Mouse (Mus musculus): ENCODE measurements around the gene Coq5. TPM values are rescaled to one million over a fixed set of nuclear protein-coding genes. Genes with fewer than 3 reads are reported as not detected.

The Coq5 gene
- total and polyA plus RNA-seq, 2 experiments from 2014 or later = 41.7 to 45.2 TPM

GRCm38 (mm10) chr5:115256909-115257546, 22.4 kb upstream of the Coq5 start:
- H3K27ac ChIP-seq (ENCODE audit: low read depth, low read length) = no peak overlapping the region
- no peak for TF ChIP-seq CTCF (IDR thresholded peaks at IDR 0.05; ENCODE audit: low read depth)
- no peak overlapping the region for H3K4me2 ChIP-seq (ENCODE audit: low read depth)
- no peak for ATAC-seq
- 94% methylated on average over 10 of the region's 10 CpGs for WGBS
- H3K4me3 ChIP-seq (ENCODE audit: low read depth, low read length) = no peak overlapping the region
- H3K27me3 ChIP-seq (ENCODE audit: insufficient read depth, low read length) = no peaks in the 10 kb centered on the region
- H3K36me3 ChIP-seq (ENCODE audit: insufficient read depth) = peaks cover 57% of the 10 kb centered on the region
- no peak overlapping the region for H3K9ac ChIP-seq
- no peak for DNase-seq
- no peaks in the 10 kb centered on the region for H3K9me3 ChIP-seq (ENCODE audit: low read length)
- no peaks in the 10 kb centered on the region for H3K4me1 ChIP-seq (ENCODE audit: insufficient read depth)

DNA sequence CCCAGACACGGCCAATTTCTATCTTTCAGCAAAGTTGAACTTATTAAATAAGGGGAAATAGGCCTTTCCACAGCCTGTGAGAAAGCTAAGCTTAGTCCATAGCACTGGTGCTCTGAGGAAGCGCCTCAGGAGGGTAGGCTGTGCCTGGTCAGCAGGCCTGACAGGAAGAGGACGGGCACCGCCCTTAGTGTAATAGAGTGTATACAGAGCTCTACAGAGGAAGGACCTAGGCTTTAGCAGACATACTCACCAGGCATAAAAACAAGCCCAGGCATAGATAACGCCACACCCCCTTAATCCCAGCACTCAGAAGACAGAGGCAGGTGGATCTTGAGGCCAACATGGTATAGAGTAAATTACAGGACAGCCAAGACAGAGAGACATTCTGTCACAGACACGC, 19.1 kb upstream of the Coq5 start:
- H3K9ac ChIP-seq = no peak overlapping the region
- DNase-seq (no peak), ATAC-seq (no peak)
- no peak overlapping the region for H3K4me3 ChIP-seq (ENCODE audit: low read depth, low read length)
- TF ChIP-seq CTCF (IDR thresholded peaks at IDR 0.05; ENCODE audit: low read depth) = no peak
- no peaks in the 10 kb centered on the region for H3K9me3 ChIP-seq (ENCODE audit: low read length)
- WGBS = 92% methylated on average over 6 of the region's 6 CpGs
- no peak overlapping the region for H3K4me2 ChIP-seq (ENCODE audit: low read depth)
- H3K27me3 ChIP-seq (ENCODE audit: insufficient read depth, low read length) = no peaks in the 10 kb centered on the region
- H3K27ac ChIP-seq (ENCODE audit: low read depth, low read length) = no peak overlapping the region
- H3K36me3 ChIP-seq (ENCODE audit: insufficient read depth) = peaks cover 50% of the 10 kb centered on the region
- H3K4me1 ChIP-seq (ENCODE audit: insufficient read depth) = no peaks in the 10 kb centered on the region

DNA sequence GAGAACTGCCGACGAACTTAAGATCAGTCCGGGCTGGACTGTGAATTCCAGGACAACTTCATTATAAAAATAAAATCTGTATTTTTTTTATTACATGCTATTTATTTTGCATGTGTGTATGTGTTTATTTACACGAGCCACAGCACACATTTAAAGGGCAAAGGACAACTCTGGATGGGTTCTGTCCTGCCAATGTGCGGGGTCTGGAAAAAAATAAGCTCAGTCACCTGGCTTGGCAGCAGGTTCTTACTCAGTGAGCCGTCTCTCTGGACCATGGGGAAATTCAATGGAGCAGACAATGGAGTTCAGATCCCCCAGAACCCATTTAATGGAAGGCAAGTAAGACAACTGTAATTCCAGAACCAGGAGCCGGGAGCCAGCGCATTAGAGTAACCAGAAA, 18.3 kb upstream of the Coq5 start:
- Histone ChIP-seq H3K9me3 (ENCODE audit: low read length) (no peaks in the 10 kb centered on the region), H3K27me3 (ENCODE audit: insufficient read depth, low read length) (no peaks in the 10 kb centered on the region), H3K27ac (ENCODE audit: low read depth, low read length) (no peak overlapping the region), H3K4me1 (ENCODE audit: insufficient read depth) (no peaks in the 10 kb centered on the region), H3K4me3 (ENCODE audit: low read depth, low read length) (no peak overlapping the region), H3K9ac (no peak overlapping the region), H3K36me3 (ENCODE audit: insufficient read depth) (peaks cover 42% of the 10 kb centered on the region), H3K4me2 (ENCODE audit: low read depth) (no peak overlapping the region)
- DNase-seq = no peak
- 85% methylated on average over 8 of the region's 8 CpGs for WGBS
- ATAC-seq = no peak
- TF ChIP-seq CTCF (IDR thresholded peaks at IDR 0.05; ENCODE audit: low read depth) = no peak

DNA sequence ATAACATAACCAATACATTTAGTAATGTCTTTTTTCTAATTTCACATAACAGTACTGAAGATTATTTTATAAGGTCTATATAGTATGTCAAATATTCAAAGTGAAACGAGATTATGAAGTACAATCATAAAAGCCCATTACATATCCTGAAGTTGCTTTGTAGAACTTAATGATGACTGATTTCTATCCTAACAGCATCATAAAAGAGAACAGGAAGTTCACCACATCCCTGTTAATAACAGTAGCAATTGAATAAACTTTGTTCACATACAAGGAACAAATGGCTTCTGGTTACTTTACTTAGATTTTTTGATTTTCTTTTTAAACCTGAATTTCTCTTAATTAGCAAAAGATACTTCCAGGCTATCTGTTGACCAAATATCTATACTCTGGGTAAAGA, 17.6 kb upstream of the Coq5 start:
- Histone ChIP-seq H3K36me3 (ENCODE audit: insufficient read depth) (peaks cover 35% of the 10 kb centered on the region), H3K4me2 (ENCODE audit: low read depth) (no peak overlapping the region), H3K4me3 (ENCODE audit: low read depth, low read length) (no peak overlapping the region), H3K27me3 (ENCODE audit: insufficient read depth, low read length) (no peaks in the 10 kb centered on the region), H3K9me3 (ENCODE audit: low read length) (no peaks in the 10 kb centered on the region), H3K27ac (ENCODE audit: low read depth, low read length) (no peak overlapping the region), H3K4me1 (ENCODE audit: insufficient read depth) (no peaks in the 10 kb centered on the region), H3K9ac (no peak overlapping the region)
- no peak for TF ChIP-seq CTCF (IDR thresholded peaks at IDR 0.05; ENCODE audit: low read depth)
- DNase-seq (no peak), ATAC-seq (no peak)
- WGBS = 82% methylated on average over 1 of the region's 1 CpGs

DNA sequence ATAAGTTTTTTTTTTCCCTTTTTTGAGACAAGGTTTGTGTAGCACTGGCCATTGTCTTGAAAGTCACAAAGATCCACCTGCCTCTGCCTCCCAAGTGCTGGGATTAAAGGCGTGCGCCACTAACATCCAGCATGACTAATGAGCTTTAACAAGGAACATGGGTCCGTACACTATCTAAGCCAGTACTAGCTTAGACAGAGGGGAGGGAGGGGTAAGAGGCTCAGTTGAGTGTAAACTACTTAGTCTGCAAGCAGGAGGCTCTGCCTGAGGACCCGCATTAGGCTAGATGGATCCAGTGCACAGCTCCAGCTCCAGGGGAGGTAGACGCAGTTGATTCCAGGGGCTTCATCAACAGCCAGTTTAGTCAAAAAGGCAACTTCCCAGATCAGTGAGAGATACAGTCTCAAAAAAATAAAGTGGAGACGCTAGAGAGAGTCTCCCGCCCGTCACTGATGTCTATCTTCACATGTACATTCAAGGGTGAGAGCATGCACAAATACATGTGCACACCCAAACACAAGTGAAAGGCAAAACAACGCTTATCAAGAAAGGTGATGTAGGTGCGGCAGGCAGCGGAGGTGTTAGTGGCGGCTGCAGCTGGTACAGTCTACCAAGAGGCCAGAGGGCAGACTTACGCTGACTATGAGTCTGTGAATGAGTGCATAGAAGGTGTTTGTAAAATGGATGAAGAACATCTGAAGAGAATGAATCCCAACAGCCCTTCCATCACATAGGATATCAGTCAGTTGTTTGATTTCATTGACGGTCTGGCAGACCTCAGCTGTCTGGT, 16.8 kb upstream of the Coq5 start:
- H3K9ac ChIP-seq = no peak overlapping the region
- H3K9me3 ChIP-seq (ENCODE audit: low read length) = no peaks in the 10 kb centered on the region
- H3K36me3 ChIP-seq (ENCODE audit: insufficient read depth) = peaks cover 27% of the 10 kb centered on the region
- H3K27me3 ChIP-seq (ENCODE audit: insufficient read depth, low read length) = no peaks in the 10 kb centered on the region
- no peak overlapping the region for H3K4me3 ChIP-seq (ENCODE audit: low read depth, low read length)
- H3K4me2 ChIP-seq (ENCODE audit: low read depth) = no peak overlapping the region
- 89% methylated on average over 14 of the region's 14 CpGs for whole genome bisulfite sequencing
- TF ChIP-seq CTCF (IDR thresholded peaks at IDR 0.05; ENCODE audit: low read depth) = no peak
- H3K27ac ChIP-seq (ENCODE audit: low read depth, low read length) = no peak overlapping the region
- H3K4me1 ChIP-seq (ENCODE audit: insufficient read depth) = no peaks in the 10 kb centered on the region
- DNase-seq = no peak
- ATAC-seq = no peak

GRCm38 (mm10) chr5:115266340-115266739, 13.1 kb upstream of the Coq5 start:
- DNase-seq = no peak
- peaks cover 18% of the 10 kb centered on the region for H3K4me1 ChIP-seq (ENCODE audit: insufficient read depth)
- ATAC-seq = no peak
- H3K9me3 ChIP-seq (ENCODE audit: low read length) = no peaks in the 10 kb centered on the region
- H3K36me3 ChIP-seq (ENCODE audit: insufficient read depth) = peaks cover 15% of the 10 kb centered on the region
- no peak overlapping the region for H3K4me3 ChIP-seq (ENCODE audit: low read depth, low read length)
- no peak for TF ChIP-seq CTCF (IDR thresholded peaks at IDR 0.05; ENCODE audit: low read depth)
- WGBS = 91% methylated on average over 5 of the region's 5 CpGs
- no peak overlapping the region for H3K4me2 ChIP-seq (ENCODE audit: low read depth)
- H3K27ac ChIP-seq (ENCODE audit: low read depth, low read length) = no peak overlapping the region
- H3K9ac ChIP-seq = no peak overlapping the region
- no peaks in the 10 kb centered on the region for H3K27me3 ChIP-seq (ENCODE audit: insufficient read depth, low read length)

GRCm38 (mm10) chr5:115266787-115267468, 12.5 kb upstream of the Coq5 start:
- Histone ChIP-seq H3K27ac (ENCODE audit: low read depth, low read length) (no peak overlapping the region), H3K4me3 (ENCODE audit: low read depth, low read length) (no peak overlapping the region), H3K9ac (no peak overlapping the region), H3K36me3 (ENCODE audit: insufficient read depth) (peaks cover 15% of the 10 kb centered on the region), H3K4me2 (ENCODE audit: low read depth) (no peak overlapping the region), H3K9me3 (ENCODE audit: low read length) (no peaks in the 10 kb centered on the region), H3K4me1 (ENCODE audit: insufficient read depth) (peaks cover 18% of the 10 kb centered on the region), H3K27me3 (ENCODE audit: insufficient read depth, low read length) (no peaks in the 10 kb centered on the region)
- DNase-seq = no peak
- 88% methylated on average over 8 of the region's 8 CpGs for WGBS
- TF ChIP-seq CTCF (IDR thresholded peaks at IDR 0.05; ENCODE audit: low read depth) = no peak
- no peak for ATAC-seq
